Mouse (Mus musculus) erythroblast, embryonic 14.5 days (primary cell): ENCODE measurements around the gene Prkag1.

ENCODE experiments used
- GATA1 ChIP-seq: IDR thresholded peaks from 2 replicates; pipeline ENCODE4 v1.6.1; 2012; ENCODE audit warnings: low read length, inconsistent platforms, mixed read lengths
- TAL1 ChIP-seq: IDR thresholded peaks from 3 replicates; pipeline ENCODE4 v1.6.1; 2012; ENCODE audit warnings: low read length, inconsistent platforms, mixed read lengths

- no peak for TF ChIP-seq GATA1
- no peak for TF ChIP-seq TAL1
Measured at GRCm38 (mm10) chr15:98850668-98851067, 19.3 kb upstream of the Prkag1 start.
